Mouse (Mus musculus) testis, adult 2 months (tissue): ENCODE measurements around the gene Mrps26.

Experiments used
- CTCF ChIP-seq: fragments of 200-500 bp; IDR thresholded peaks from 2 replicates; pipeline ENCODE4 v1.5.1; 2012; ENCODE audit warnings: low read depth, mild to moderate bottlenecking, inconsistent platforms, low read length, moderate library complexity; ENCODE audit not compliant: control insufficient read depth, insufficient read depth, insufficient replicate concordance
- POLR2A ChIP-seq: fragments of 200-500 bp; IDR thresholded peaks from 2 replicates; pipeline ENCODE4 v1.6.1; 2012; ENCODE audit warnings: low read depth, mild to moderate bottlenecking, inconsistent platforms, low read length, moderate library complexity; ENCODE audit not compliant: control insufficient read depth

DNA sequence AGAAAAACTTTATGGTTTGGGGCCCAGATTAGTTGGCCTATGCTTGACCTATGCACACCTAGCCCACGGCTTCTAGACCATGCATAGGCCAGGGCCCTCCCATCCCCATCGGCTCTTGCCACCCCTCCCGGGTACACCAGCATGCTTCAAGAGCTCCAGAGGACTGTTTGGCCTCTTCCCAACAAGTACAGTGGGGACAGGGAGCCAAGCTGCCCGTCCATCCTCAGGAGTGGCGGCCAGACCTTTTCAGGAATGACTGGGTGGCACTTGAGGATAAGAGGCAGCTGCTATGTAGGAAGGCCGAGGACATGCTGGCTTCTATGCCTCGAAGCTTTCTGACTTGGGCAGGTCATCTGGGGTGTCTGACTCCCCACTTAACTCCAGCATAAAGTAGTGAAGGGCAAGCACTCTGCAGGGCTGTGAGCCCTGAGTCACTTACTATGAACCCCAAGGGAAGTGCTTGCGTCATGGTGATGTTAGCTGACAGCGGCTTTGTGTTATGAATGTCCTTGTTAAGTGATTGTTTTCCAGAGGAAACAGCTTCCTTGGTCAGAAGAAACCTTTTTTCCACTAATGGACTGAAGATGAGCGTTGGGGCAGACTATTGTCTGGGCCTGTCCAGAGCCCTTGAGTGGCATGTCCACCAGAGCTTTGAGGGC is 20.5 kb downstream of the Mrps26 start:
- no peak for TF ChIP-seq CTCF
- no peak for TF ChIP-seq POLR2A
